Mouse (Mus musculus): ENCODE data around the gene Gm17359.
A peak's percentile ranks its signal among the peaks of the same experiment; 100 is the strongest.

GRCm38 (mm10) chr3:79287108-79287576 is 49.3 kb upstream of the Gm17359 start:
- no peak for TF ChIP-seq ZC3H11A (IDR thresholded peaks at IDR 0.05; ENCODE audit: borderline replicate concordance, low read depth, low read length)
- no peak for TF ChIP-seq CHD2 (IDR thresholded peaks at IDR 0.05; ENCODE audit: low read depth, low read length)
- TF ChIP-seq MAFK (IDR thresholded peaks at IDR 0.05; ENCODE audit: insufficient read depth, low read depth, low read length): no peak
- no peak for TF ChIP-seq ZNF384 (IDR thresholded peaks at IDR 0.05; ENCODE audit: low read depth, low read length)
- 0 out of 2 replicates have a peak, but pooled peaks have one; percentile 39 for TF ChIP-seq HCFC1 (IDR thresholded peaks at IDR 0.05; ENCODE audit: borderline replicate concordance, insufficient read depth, low read length)
